19 mouse cellular contexts compared by ENCODE assay signal in the genomic region with DNA sequence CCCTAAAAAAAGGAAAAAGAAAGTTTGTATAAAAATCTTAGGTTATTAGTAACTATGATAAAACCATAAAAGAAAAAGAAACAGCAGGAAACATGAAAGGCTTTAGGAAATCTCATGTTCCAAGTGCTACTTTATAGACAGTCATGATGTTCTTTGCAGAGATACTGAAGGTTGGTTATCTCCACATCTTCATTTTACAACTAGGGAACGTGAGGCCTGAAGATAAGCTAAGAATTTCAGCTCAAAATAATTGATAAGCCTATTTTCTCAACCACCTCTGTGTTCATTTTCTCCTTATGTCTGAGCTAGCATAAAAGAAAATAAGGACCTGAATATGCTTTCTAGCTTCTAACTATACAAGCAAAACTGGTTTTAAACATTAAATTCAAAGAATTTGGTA.
"Had no signal": no experiment of that assay in that cellular context is flagged by ENCODE, and none has a peak within 500 bp of the region (broad histone marks: within the 10 kb centered on the region; RNA-seq: fewer than 3 reads in every experiment).

No protein-coding gene starts in this region.

- H3K9ac ChIP-seq: lung, embryonic 14.5 days; midbrain, embryonic 12.5 days; neural tube, embryonic 13.5 days; neural tube, embryonic 15.5 days had no signal

- H3K4me1 ChIP-seq: midbrain, embryonic 10.5 days; midbrain, embryonic 12.5 days; neural tube, embryonic 13.5 days; neural tube, embryonic 15.5 days had no signal

- ATAC-seq: midbrain, embryonic 16.5 days had no signal

- H3K27me3 ChIP-seq: midbrain, embryonic 12.5 days; neural tube, embryonic 13.5 days; neural tube, embryonic 15.5 days had no signal

- H3K9me3 ChIP-seq: midbrain, embryonic 10.5 days; midbrain, embryonic 12.5 days; neural tube, embryonic 13.5 days; neural tube, embryonic 15.5 days had no signal

- H3K4me2 ChIP-seq: lung, embryonic 14.5 days; midbrain, embryonic 12.5 days; neural tube, embryonic 13.5 days; neural tube, embryonic 15.5 days had no signal

- H3K4me3 ChIP-seq: midbrain, embryonic 10.5 days; midbrain, embryonic 12.5 days; myocyte; neural tube, embryonic 13.5 days; neural tube, embryonic 15.5 days had no signal

- DNase-seq: lung, adult 18-20 months; lung, embryonic 14.5 days; lung, postnatal 10 days; lung, postnatal 4 days; midbrain, embryonic 14.5 days; retina, postnatal 1 day; right cerebral cortex, adult 18-20 months; right cerebral cortex, postnatal 25 days; right cerebral cortex, postnatal 4 days; spleen, adult 18-20 months; thymus, adult 18-20 months; thymus, postnatal 14 days; thymus, postnatal 36 days had no signal

- H3K27ac ChIP-seq: midbrain, embryonic 10.5 days; midbrain, embryonic 12.5 days; neural tube, embryonic 13.5 days; neural tube, embryonic 15.5 days had no signal
